Mouse (Mus musculus) heart, adult 18-20 months (tissue): ENCODE measurements around the gene Mgrn1. TPM values are rescaled to one million over a fixed set of nuclear protein-coding genes. Genes with fewer than 3 reads are reported as not detected.

Experiments
- DNase-seq, 2 experiments: peaks; one replicate each; pipeline ENCODE4 v3.0.0; 2021 to 2022; ENCODE audit warnings: mixed read lengths in 1 of 2
- total RNA-seq, 2 experiments: library from RNA; stranded (reverse); gene quantifications; 2 replicates each; pipeline ENCODE4 v1.2.3; 2021

The Mgrn1 gene
- total RNA-seq, 2 experiments from 2014 or later, result 165 to 167 TPM

- DNase-seq, result peak in 1 of 2 experiments; percentile 36
Observed at GRCm38 (mm10) chr16:4979755-4980380, 93.8 kb downstream of the Mgrn1 start.

- no peak for DNase-seq
Observed at GRCm38 (mm10) chr16:4984717-4985116, 98.7 kb downstream of the Mgrn1 start.

Other genes starting within 250 kb of the Mgrn1 start
- 1 to 10 TPM; 7.7 to 9.7 TPM for gene Vasn, start 246.3 kb upstream of the Mgrn1 start, total RNA-seq
- gene Dnaja3, start 246.3 kb upstream of the Mgrn1 start, total RNA-seq, result 100 to 1,000 TPM; 152 to 155 TPM
- 10 to 100 TPM; 12.7 to 14.2 TPM for gene Coro7, start 206.5 kb upstream of the Mgrn1 start, total RNA-seq
- 1 to 10 TPM; 2.0 to 3.0 TPM for gene Nmral1, start 166.9 kb upstream of the Mgrn1 start, total RNA-seq
- 10 to 100 TPM; 76.9 to 95.9 TPM for gene Hmox2, start 159.9 kb upstream of the Mgrn1 start, total RNA-seq
- 10 to 100 TPM; 60.1 to 68.1 TPM for gene Cdip1, start 96.0 kb upstream of the Mgrn1 start, total RNA-seq
- gene 4930562C15Rik, start 50.8 kb upstream of the Mgrn1 start, total RNA-seq, result under 1 TPM in 1 of 2 experiments, not detected in 1; 0.51 TPM
- 10 to 100 TPM; 14.3 to 19.7 TPM for gene Ubald1, start 5.9 kb upstream of the Mgrn1 start, total RNA-seq
- gene Nudt16l1, start 52.5 kb downstream of the Mgrn1 start, total RNA-seq, result 10 to 100 TPM; 19.1 to 20.4 TPM
- 10 to 100 TPM; 11.3 to 14.7 TPM for gene Anks3, start 78.0 kb downstream of the Mgrn1 start, total RNA-seq
- gene Sept12, start 111.6 kb downstream of the Mgrn1 start, total RNA-seq, result not detected
- not detected for gene Smim22, start 121.0 kb downstream of the Mgrn1 start, total RNA-seq
- gene Rogdi, start 127.3 kb downstream of the Mgrn1 start, total RNA-seq, result 10 to 100 TPM; 14.0 to 18.8 TPM
- 10 to 100 TPM; 40.6 to 43.3 TPM for gene Glyr1, start 163.6 kb downstream of the Mgrn1 start, total RNA-seq
- 10 to 100 TPM; 21.3 to 23.2 TPM for gene Ubn1, start 163.8 kb downstream of the Mgrn1 start, total RNA-seq
- 1 to 10 TPM; 4.9 to 6.8 TPM for gene Ppl, start 246.2 kb downstream of the Mgrn1 start, total RNA-seq